In the genomic region with DNA sequence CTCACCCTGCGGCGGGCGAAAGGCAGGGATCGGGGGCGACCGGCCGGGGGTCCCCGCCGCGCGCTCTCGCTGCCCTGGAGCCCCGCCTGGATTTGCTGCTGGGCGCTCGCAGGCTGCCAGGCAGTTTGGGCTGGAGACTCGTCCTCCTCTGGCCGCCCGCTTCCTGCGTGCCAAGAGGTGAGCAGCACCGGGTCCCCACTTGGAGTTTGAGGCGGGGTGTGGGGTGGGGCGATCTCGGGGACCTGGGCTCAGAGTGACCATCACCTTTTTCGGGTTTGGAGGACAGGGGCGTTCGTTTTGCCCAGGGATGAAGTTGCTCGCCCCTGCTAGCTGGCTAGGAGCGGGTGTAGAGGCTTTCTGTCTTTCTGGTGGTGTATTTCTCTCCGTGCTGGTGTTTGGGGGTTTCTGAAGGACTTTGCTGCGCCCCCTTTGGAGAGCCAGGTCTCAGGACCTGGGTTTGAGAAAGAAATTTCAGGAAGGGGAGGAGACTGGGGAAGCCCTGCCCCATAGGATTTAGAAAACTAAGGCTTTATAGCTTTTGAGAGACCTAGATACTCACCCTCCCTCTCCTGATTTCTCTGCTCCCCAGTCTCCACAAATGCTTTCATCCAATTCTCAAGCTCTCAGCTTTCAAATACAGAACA, we compare ENCODE assay signal across 8 mouse cellular contexts. TPM values are rescaled to one million over a fixed set of nuclear protein-coding genes. Genes with fewer than 3 reads are reported as not detected.
DNase-seq lines count a peak whose midpoint lies in the region; ATAC-seq and TF ChIP-seq lines count a peak whose summit lies in the region.

No protein-coding gene starts in this region.

- H3K4me3 ChIP-seq in ES-E14 (ENCODE audit: insufficient read depth in 1 of 2, low read depth in 1 of 2, low read length in 2 of 2, poor library complexity in 1 of 2, severe bottlenecking in 1 of 2): peak overlapping the region; percentile 70 to 76
- peak overlapping the region; percentile 69 for H3K4me3 ChIP-seq in embryonic facial prominence, embryonic 13.5 days
- H3K4me3 ChIP-seq in intestine, postnatal 0 days (ENCODE audit: low read depth, low read length): peak overlapping the region; percentile 63
- H3K4me3 ChIP-seq in midbrain, embryonic 16.5 days (ENCODE audit: low read depth, low read length): peak overlapping the region; percentile 68

- H3K9me3 ChIP-seq in ES-E14 (ENCODE audit: control insufficient read depth, insufficient read depth, low read depth, low read length): no peaks in the 10 kb centered on the region
- H3K9me3 ChIP-seq in embryonic facial prominence, embryonic 13.5 days: no peaks in the 10 kb centered on the region
- H3K9me3 ChIP-seq in intestine, postnatal 0 days (ENCODE audit: control insufficient read depth): no peaks in the 10 kb centered on the region
- H3K9me3 ChIP-seq in midbrain, embryonic 16.5 days (replicated peaks; ENCODE audit: control insufficient read depth, low read length, poor library complexity, severe bottlenecking): no peaks in the 10 kb centered on the region

- H3K9ac ChIP-seq in ES-E14 (ENCODE audit: insufficient read depth, low read depth, low read length, poor library complexity, severe bottlenecking): peak overlapping the region; percentile 68
- peak overlapping the region; percentile 78 for H3K9ac ChIP-seq in embryonic facial prominence, embryonic 13.5 days
- peak overlapping the region; percentile 34; the same call in 1 of the 2 replicates for H3K9ac ChIP-seq in intestine, postnatal 0 days (ENCODE audit: low read depth, low read length)
- peak overlapping the region; percentile 86 for H3K9ac ChIP-seq in midbrain, embryonic 16.5 days (ENCODE audit: low read depth, low read length)

- no peak overlapping the region for H3K27ac ChIP-seq in ES-E14 (ENCODE audit: insufficient read depth, low read depth, low read length, poor library complexity, severe bottlenecking)
- H3K27ac ChIP-seq in embryonic facial prominence, embryonic 13.5 days: peak overlapping the region; percentile 48; the same call in 1 of the 2 replicates
- H3K27ac ChIP-seq in intestine, postnatal 0 days (ENCODE audit: low read depth, low read length): no peak overlapping the region
- H3K27ac ChIP-seq in midbrain, embryonic 16.5 days (ENCODE audit: low read length): peak overlapping the region; percentile 94

- 1% methylated on average over 30 of the region's 30 CpGs for WGBS in embryonic facial prominence, embryonic 13.5 days
- WGBS in intestine, postnatal 0 days: 1% methylated on average over 29 of the region's 30 CpGs
- WGBS in midbrain, embryonic 16.5 days: 0% methylated on average over 23 of the region's 30 CpGs

- no peak for TF ChIP-seq CTCF in intestine, postnatal 0 days (IDR thresholded peaks at IDR 0.05; ENCODE audit: low read depth)

- DNase-seq in kidney, adult 11 months: peak; percentile 5
- DNase-seq in kidney, adult 8-10 months: no peak
- peak; percentile 13 for DNase-seq in ES-E14 (ENCODE audit: low read depth, low spot score)
- DNase-seq in urinary bladder, postnatal 36 days (ENCODE audit: low spot score in 2 of 2): no peak
- DNase-seq in thymus, postnatal 0 days (ENCODE audit: low spot score): no peak

- peak overlapping the region; percentile 90 for H3K4me2 ChIP-seq in embryonic facial prominence, embryonic 13.5 days
- peak overlapping the region; percentile 93 for H3K4me2 ChIP-seq in intestine, postnatal 0 days (replicated peaks; ENCODE audit: low read depth)
- peak overlapping the region; percentile 64 for H3K4me2 ChIP-seq in midbrain, embryonic 16.5 days (ENCODE audit: low read length)

- H3K36me3 ChIP-seq in ES-E14 (ENCODE audit: control insufficient read depth, insufficient read depth, low read length, poor library complexity, severe bottlenecking): no peaks in the 10 kb centered on the region
- no peaks in the 10 kb centered on the region for H3K36me3 ChIP-seq in embryonic facial prominence, embryonic 13.5 days
- H3K36me3 ChIP-seq in intestine, postnatal 0 days (ENCODE audit: control insufficient read depth, insufficient read depth): no peaks in the 10 kb centered on the region
- H3K36me3 ChIP-seq in midbrain, embryonic 16.5 days (ENCODE audit: control insufficient read depth, insufficient read depth, low read length): no peaks in the 10 kb centered on the region

- H3K27me3 ChIP-seq in embryonic facial prominence, embryonic 13.5 days: peaks cover 18% of the 10 kb centered on the region
- peaks cover 6% of the 10 kb centered on the region for H3K27me3 ChIP-seq in intestine, postnatal 0 days (replicated peaks; ENCODE audit: control insufficient read depth, insufficient read depth, low read length)
- no peaks in the 10 kb centered on the region for H3K27me3 ChIP-seq in midbrain, embryonic 16.5 days (ENCODE audit: control insufficient read depth, insufficient read depth, low read depth, low read length)

- peak; percentile 67 for ATAC-seq in embryonic facial prominence, embryonic 13.5 days (ENCODE audit: insufficient number of reproducible peaks, insufficient read depth, low FRiP score, low TSS enrichment, low read depth)
- ATAC-seq in intestine, postnatal 0 days: no peak
- peak; percentile 59; the same call in 1 of the 2 replicates for ATAC-seq in midbrain, embryonic 16.5 days

- H3K4me1 ChIP-seq in ES-E14 (ENCODE audit: control insufficient read depth in 2 of 2, insufficient read depth in 2 of 2, low read length in 2 of 2, poor library complexity in 1 of 2): no peaks in the 10 kb centered on the region
- 0 out of 2 replicates have a peak, but pooled peaks cover 7% of the 10 kb centered on the region for H3K4me1 ChIP-seq in embryonic facial prominence, embryonic 13.5 days
- no peaks in the 10 kb centered on the region for H3K4me1 ChIP-seq in intestine, postnatal 0 days (replicated peaks; ENCODE audit: control insufficient read depth, insufficient read depth, low read length)
- peaks cover 13% of the 10 kb centered on the region for H3K4me1 ChIP-seq in midbrain, embryonic 16.5 days (ENCODE audit: control insufficient read depth, insufficient read depth, low read length)

- in situ Hi-C loops in ES-E14 (cut with MboI; ENCODE audit: low sequenced_read_pairs in 2 of 2, unreplicated experiment in 2 of 2): no loop called here

TF ChIP-seq in ES-E14, 5 proteins besides CTCF, POLR2A, EP300 and RAD21:
- TF ChIP-seq ZC3H11A (IDR thresholded peaks at IDR 0.05; ENCODE audit: borderline replicate concordance, low read depth, low read length) (no peak), CHD2 (IDR thresholded peaks at IDR 0.05; ENCODE audit: low read depth, low read length) (no peak), ZNF384 (IDR thresholded peaks at IDR 0.05; ENCODE audit: low read depth, low read length) (no peak), HCFC1 (IDR thresholded peaks at IDR 0.05; ENCODE audit: borderline replicate concordance, insufficient read depth, low read length) (no peak), MAFK (IDR thresholded peaks at IDR 0.05; ENCODE audit: insufficient read depth, low read depth, low read length) (no peak)

RNA-seq across cellular contexts. Expression of a gene that starts 0.5 kb away (rescaled TPM):
- 1.2 and 1.8 TPM in 2 replicates for total RNA-seq in ES-E14 (2012; rRNA removed)
- polyA plus RNA-seq in embryonic facial prominence, embryonic 13.5 days (2015; fragmentation: Nextera tagmentation; extraction: Ambion mirVana): 2.0 and 3.1 TPM in 2 replicates
- polyA plus RNA-seq in intestine, postnatal 0 days (2015; fragmentation: Nextera tagmentation; extraction: Ambion mirVana): 1.2 and 1.6 TPM in 2 replicates
- polyA plus RNA-seq in midbrain, embryonic 16.5 days (2015; fragmentation: Nextera tagmentation; extraction: Ambion mirVana): 21.4 and 24.5 TPM in 2 replicates
- polyA plus RNA-seq in thymus, postnatal 0 days (2015; fragmentation: Nextera tagmentation; extraction: Ambion mirVana): 0.18 and 0.20 TPM in 2 replicates

Comparison
In these comparisons a context has a peak if more than half of its experiments do, and no peak if none do; other contexts are left out.
1. DNase-seq: peak in kidney, adult 11 months (single experiment) and ES-E14 (single experiment); none in kidney, adult 8-10 months (0 of 2), urinary bladder, postnatal 36 days (0 of 2) and thymus, postnatal 0 days (single experiment).
2. H3K27ac ChIP-seq: peak in embryonic facial prominence, embryonic 13.5 days (single experiment) and midbrain, embryonic 16.5 days (single experiment); none in ES-E14 (single experiment) and intestine, postnatal 0 days (single experiment).
3. H3K9ac ChIP-seq: peak in every context shown above with its lines; median percentile 86 in midbrain, embryonic 16.5 days; 78 in embryonic facial prominence, embryonic 13.5 days; 68 in ES-E14; 34 in intestine, postnatal 0 days.
4. Peak in every context shown above with its lines, with median percentiles within 50 percentile points of each other: H3K4me3 ChIP-seq and H3K4me2 ChIP-seq.